Mouse (Mus musculus): ENCODE results near the gene Brsk1.

DNA sequence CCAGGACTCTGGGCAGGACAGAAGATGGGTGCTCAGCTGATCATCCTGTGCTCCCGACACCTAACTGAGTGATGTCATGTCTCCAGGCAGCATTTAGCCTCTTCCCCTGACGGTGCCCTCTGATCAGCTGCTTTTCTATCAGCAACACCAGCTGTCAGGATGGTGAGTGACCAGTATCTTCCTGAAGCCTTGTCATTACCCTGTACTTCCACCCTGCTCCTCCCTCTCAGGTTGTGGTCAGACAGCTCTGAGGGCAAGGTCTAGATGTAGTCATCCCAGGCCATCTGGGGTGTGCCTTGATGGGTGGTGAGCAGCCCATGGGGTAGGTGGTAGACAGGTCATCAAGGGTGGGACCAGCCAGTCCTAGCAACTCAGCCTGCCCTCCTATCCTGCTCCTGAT, 58.8 kb downstream of the Brsk1 start:
- no peak for TF ChIP-seq CTCF (IDR thresholded peaks at IDR 0.05; ENCODE audit: insufficient read depth, low read length)
- TF ChIP-seq POLR2A (IDR thresholded peaks at IDR 0.05; ENCODE audit: borderline replicate concordance, extremely low read depth, low read depth, low read length) = no peak

All from lung, adult 2 months (tissue).